Mouse (Mus musculus) brown adipose tissue, adult 24 weeks (tissue): ENCODE measurements around the gene Mctp1. TPM values are rescaled to one million over a fixed set of nuclear protein-coding genes. Genes with fewer than 3 reads are reported as not detected.
"Not testable (repeated sequence)": the region's sequence is repeated elsewhere in the genome, so short reads cannot be mapped to it uniquely, and the experiment has no call there.

Source experiments
- H3K27ac ChIP-seq: fragments of 200-500 bp; replicated peaks from 2 replicates; pipeline ENCODE4 v1.5.1; 2012; ENCODE audit warnings: low read depth, mild to moderate bottlenecking, low read length
- H3K4me1 ChIP-seq: fragments of 200-500 bp; 2 replicates; pipeline ENCODE4 v1.6.1; 2012; ENCODE audit warnings: low read length, mixed read lengths; ENCODE audit not compliant: control insufficient read depth, insufficient read depth, insufficient read length
- H3K4me3 ChIP-seq: fragments of 200-500 bp; 2 replicates; pipeline ENCODE4 v1.5.1; 2012; ENCODE audit warnings: low read depth, mild to moderate bottlenecking, low read length, moderate library complexity; ENCODE audit not compliant: insufficient read depth
- polyA plus RNA-seq: library from polyadenylated mRNA; stranded (reverse); fragments of >200 nt; gene quantifications from 2 replicates; pipeline ENCODE4 v1.2.4, GENCODE M21; 2012; ENCODE audit not compliant: missing spikeins, insufficient read depth, insufficient read length

Mctp1 gene
- polyA plus RNA-seq, 1 experiment: 2.3 TPM

DNA sequence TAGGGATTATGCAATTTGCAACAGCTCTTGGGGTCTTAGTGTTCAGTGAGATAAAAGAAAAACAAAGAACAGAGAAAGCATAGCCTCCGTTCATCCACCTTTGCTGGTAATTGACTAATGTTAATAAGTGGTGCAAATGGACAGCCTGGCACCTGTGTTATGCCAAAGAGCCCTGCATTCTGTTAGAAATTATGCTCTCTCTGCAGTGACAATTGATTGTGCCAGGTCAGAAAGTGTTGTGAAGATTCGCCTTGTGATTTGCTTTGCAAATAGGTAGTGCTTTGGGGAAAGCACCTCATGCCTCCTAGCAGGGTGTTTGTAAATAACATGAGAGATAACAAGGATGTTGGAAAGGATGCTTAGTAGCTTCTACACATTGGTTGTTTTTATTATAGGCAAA lies 163.5 kb downstream of the Mctp1 start:
- H3K27ac ChIP-seq: no peak overlapping the region
- no peaks in the 10 kb centered on the region for H3K4me1 ChIP-seq
- no peak overlapping the region for H3K4me3 ChIP-seq

DNA sequence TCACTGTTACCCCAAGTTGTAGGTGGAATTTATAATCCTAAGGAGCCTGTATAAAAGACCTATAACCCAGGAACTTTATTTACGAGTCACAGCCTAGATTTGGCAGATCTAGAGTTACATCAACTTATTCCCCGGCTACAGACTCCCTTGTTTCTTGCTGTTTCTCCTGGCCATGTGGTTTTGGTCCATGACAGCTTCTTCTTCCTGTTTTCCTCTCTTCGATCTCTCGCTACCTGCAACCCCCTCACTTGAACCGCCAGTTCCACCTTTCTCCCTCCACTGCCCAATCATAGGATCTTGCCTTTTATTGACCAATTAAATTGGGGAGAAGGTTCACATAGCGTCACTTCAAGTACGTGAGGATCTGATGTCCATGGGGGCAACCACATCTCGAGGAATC lies 176.6 kb downstream of the Mctp1 start:
- no peaks in the 10 kb centered on the region for H3K4me1 ChIP-seq
- no peak overlapping the region for H3K4me3 ChIP-seq
- H3K27ac ChIP-seq: no peak overlapping the region

- Histone ChIP-seq H3K4me3 (no peak overlapping the region), H3K4me1 (no peaks in the 10 kb centered on the region), H3K27ac (no peak overlapping the region)
Measured at GRCm38 (mm10) chr13:76561594-76561993, 177.3 kb downstream of the Mctp1 start.

DNA sequence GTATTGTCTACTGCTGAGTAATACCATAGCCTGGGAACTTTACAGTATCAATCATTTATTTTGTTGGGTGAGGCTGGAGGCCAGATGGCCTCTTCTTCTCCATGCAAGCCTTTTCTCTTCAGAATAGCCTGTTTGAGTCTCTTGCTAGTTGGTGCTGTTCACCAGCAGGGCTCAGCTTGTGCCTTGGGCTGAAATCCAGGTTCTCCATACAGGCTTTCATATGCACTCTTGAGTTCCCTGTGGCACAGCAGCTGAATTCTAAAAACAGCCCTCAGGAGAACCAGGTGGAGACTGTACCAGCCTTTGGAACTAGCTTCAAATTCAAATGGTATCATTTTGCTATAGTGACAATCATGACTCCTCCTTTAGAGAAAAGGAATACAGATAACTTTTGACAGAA lies 179.7 kb downstream of the Mctp1 start:
- Histone ChIP-seq H3K27ac (no peak overlapping the region), H3K4me3 (no peak overlapping the region), H3K4me1 (no peaks in the 10 kb centered on the region)

DNA sequence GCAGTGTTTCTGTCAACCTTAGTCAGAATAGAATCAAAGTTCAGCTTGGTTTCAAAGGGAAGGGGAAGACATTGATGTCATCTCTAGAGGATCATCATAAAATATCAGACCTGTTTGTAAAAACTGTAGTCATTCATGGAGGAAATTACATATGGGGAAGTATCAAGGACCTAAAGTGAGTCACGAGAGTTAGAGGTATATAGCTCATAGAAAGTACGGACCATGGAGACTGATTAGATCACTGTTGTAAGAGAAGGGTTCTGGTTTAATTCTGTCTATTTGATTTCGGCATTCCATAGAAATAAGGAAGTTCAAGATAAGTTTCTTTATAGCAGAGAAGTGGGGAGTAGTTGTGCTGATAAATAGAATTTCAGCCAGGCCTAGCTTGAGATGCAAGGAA lies 181.7 kb downstream of the Mctp1 start:
- Histone ChIP-seq H3K4me1 (no peaks in the 10 kb centered on the region), H3K4me3 (no peak overlapping the region), H3K27ac (no peak overlapping the region)

- no peak overlapping the region for H3K27ac ChIP-seq
- no peak overlapping the region for H3K4me3 ChIP-seq
- no peaks in the 10 kb centered on the region for H3K4me1 ChIP-seq
Measured at GRCm38 (mm10) chr13:76567448-76567847, 183.1 kb downstream of the Mctp1 start.

GRCm38 (mm10) chr13:76568569-76569211 lies 184.4 kb downstream of the Mctp1 start:
- H3K4me1 ChIP-seq: no peaks in the 10 kb centered on the region
- H3K27ac ChIP-seq: no peak overlapping the region
- H3K4me3 ChIP-seq: no peak overlapping the region

- Histone ChIP-seq H3K27ac (peak overlapping the region; percentile 37; the same call in 1 of the 2 replicates), H3K4me1 (no peaks in the 10 kb centered on the region), H3K4me3 (no peak overlapping the region)
Measured at GRCm38 (mm10) chr13:76579414-76579813, 195.1 kb downstream of the Mctp1 start.

DNA sequence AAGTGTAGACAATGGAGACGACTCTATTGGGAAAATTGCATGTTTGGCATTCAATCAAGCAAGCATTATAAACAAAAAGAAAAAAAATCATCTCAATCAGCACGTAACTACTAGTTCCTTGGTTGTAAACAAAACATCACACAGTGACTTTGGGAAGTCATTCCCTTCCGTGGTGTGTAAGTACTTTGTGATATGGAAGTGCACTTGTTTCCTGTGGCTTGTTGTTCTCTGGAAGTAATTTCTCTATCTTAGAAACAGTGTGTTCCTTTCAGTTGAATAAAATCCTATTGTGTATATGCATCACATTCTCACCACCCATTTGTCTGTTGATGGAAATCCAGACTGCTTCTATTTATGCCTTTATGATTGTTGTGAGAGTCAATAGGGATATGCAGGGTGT lies 201.1 kb downstream of the Mctp1 start:
- Histone ChIP-seq H3K27ac (no peak overlapping the region), H3K4me3 (no peak overlapping the region), H3K4me1 (no peaks in the 10 kb centered on the region)

GRCm38 (mm10) chr13:76590709-76591108 lies 206.4 kb downstream of the Mctp1 start:
- H3K27ac ChIP-seq, H3K4me1 ChIP-seq, H3K4me3 ChIP-seq: not testable (repeated sequence)

DNA sequence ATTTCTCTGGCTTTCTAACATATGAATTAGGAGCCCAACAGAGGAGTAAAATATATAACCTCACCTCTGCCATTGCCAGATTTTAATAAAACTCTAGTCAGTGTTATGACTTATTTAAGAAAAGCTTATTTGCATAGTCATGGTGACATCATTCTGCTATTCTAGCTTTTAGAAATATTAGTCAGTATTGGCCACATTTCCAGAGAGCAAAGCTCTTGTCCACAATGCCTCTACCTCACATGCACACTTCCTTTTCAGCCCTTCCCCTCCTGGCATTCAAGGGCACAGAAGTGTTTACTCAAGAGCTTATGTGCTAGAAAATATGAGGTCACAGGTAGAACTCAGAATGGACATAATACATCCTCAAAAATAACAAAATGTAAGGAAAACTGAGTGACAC lies 206.9 kb downstream of the Mctp1 start:
- Histone ChIP-seq H3K27ac (no peak overlapping the region), H3K4me3 (no peak overlapping the region), H3K4me1 (no peaks in the 10 kb centered on the region)

- no peaks in the 10 kb centered on the region for H3K4me1 ChIP-seq
- H3K27ac ChIP-seq: no peak overlapping the region
Measured at GRCm38 (mm10) chr13:76591692-76592091, 207.4 kb downstream of the Mctp1 start.

DNA sequence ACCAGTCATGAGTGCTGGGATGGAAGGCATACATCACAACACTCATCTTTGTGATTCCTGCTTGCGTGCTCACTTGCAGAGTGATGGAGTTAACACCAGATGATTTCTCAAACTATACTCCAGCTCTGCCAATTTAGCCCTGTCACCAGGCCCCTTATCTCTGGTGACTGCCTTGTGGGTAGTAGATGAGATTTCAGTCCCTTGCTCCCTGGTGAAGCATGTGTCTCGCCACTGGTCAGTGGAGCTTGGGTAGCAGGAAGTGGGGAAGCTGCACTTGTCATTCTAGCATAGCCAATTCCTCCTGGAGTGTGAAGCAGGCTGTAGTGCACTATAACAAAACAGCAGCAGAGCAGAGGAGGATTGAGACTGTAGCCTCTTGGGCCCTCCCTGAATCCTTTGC lies 208.6 kb downstream of the Mctp1 start:
- H3K4me3 ChIP-seq: no peak overlapping the region
- no peak overlapping the region for H3K27ac ChIP-seq
- no peaks in the 10 kb centered on the region for H3K4me1 ChIP-seq

More at GRCm38 (mm10) chr13:76591692-76592091, 207.4 kb downstream of the Mctp1 start:
- no peak overlapping the region for H3K4me3 ChIP-seq

- no peaks in the 10 kb centered on the region for H3K4me1 ChIP-seq
- H3K4me3 ChIP-seq: no peak overlapping the region
- no peak overlapping the region for H3K27ac ChIP-seq
Measured at GRCm38 (mm10) chr13:76597005-76597404, 212.7 kb downstream of the Mctp1 start.

GRCm38 (mm10) chr13:76609425-76609824 lies 225.1 kb downstream of the Mctp1 start:
- H3K4me1 ChIP-seq: no peaks in the 10 kb centered on the region
- no peak overlapping the region for H3K27ac ChIP-seq
- no peak overlapping the region for H3K4me3 ChIP-seq

DNA sequence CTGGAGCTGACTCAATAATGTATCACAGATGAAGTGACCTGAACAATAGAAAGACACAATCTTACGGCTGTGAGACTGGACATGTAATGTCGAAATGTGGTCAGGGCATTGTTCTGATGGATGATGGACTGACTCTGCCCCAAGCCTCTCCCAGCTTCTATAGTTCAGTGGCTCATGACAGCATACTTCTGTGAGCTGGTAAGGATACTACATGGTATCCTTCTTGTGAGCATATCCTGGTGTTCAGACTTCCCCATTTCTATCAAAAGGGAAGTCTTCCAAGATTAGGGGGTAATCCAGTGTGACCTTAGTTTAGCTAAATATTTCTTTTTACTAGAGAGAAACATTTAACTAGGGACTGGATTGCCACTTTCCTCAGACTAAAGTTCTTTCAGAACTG lies 227.2 kb downstream of the Mctp1 start:
- Histone ChIP-seq H3K4me3 (no peak overlapping the region), H3K4me1 (no peaks in the 10 kb centered on the region), H3K27ac (no peak overlapping the region)
